Mouse (Mus musculus): ENCODE results near the gene Ctnnd1. TPM values are rescaled to one million over a fixed set of nuclear protein-coding genes. Genes with fewer than 3 reads are reported as not detected.

Gene Ctnnd1
- polyA plus RNA-seq, 1 experiment from 2014 or later = 38.7 TPM

DNA sequence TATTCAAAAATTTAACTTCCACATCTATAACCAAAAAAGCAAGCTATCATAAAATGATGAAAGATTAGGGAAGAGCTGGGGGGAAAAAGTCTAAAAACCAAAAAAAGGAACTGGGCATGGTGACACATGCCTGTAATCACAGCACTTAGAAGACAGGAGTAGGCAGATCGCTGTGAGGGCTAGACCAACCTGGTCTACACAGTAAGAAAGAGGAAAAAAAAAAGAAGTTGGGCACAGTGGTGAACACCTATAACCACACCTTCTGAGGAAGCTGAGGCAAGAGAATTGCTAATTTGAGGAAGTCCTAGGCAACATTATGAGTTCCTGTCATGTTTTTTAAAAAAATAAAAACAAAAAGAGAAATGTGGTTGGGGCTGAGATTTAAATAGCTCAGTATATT lies 5.3 kb upstream of the Ctnnd1 start:
- DNase-seq (ENCODE audit: low spot score) = no peak

DNA sequence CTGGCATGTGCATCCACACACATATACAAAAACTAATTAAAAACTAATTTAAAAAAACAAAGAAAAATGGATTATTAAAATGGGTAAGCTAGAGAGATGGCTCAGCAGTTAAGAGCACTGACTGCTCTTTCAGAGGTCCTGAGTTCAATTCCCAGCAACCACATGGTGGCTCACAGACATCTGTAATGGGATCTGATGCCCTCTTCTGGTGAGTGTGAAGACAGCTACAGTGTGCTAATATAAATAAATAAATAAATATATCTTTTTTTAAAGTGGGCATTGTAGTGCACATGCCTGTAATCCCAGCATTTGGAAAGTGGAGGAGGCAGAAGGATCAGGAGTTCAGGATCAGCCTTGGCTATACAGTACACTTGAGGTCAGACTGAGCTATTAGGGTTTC lies 2.8 kb upstream of the Ctnnd1 start:
- no peaks in the 10 kb centered on the region for H3K36me3 ChIP-seq (ENCODE audit: control insufficient read depth, insufficient read depth, low read length)
- H3K4me2 ChIP-seq (ENCODE audit: low read depth, severe bottlenecking) = no peak overlapping the region
- no peaks in the 10 kb centered on the region for H3K27me3 ChIP-seq (ENCODE audit: control insufficient read depth, insufficient read depth, low read length)
- DNase-seq (ENCODE audit: low spot score) (no peak), ATAC-seq (ENCODE audit: insufficient number of reproducible peaks, low FRiP score, low TSS enrichment, low read depth) (no peak)
- H3K4me3 ChIP-seq (ENCODE audit: low read depth, low read length) = no peak overlapping the region
- no peak overlapping the region for H3K27ac ChIP-seq (replicated peaks; ENCODE audit: low read depth, low read length)
- H3K9me3 ChIP-seq (ENCODE audit: control insufficient read depth, low read length) = no peaks in the 10 kb centered on the region
- no peak overlapping the region for H3K9ac ChIP-seq (ENCODE audit: low read length)
- H3K4me1 ChIP-seq (ENCODE audit: control insufficient read depth, insufficient read depth, low read length) = no peaks in the 10 kb centered on the region

More for the DNA sequence above, 5.3 kb upstream of the Ctnnd1 start:
- no peaks in the 10 kb centered on the region for H3K4me1 ChIP-seq (ENCODE audit: control insufficient read depth, insufficient read depth, low read length)
- WGBS = 81% methylated on average over 1 of the region's 1 CpGs
- no peaks in the 10 kb centered on the region for H3K9me3 ChIP-seq (ENCODE audit: control insufficient read depth, low read length)
- no peak overlapping the region for H3K9ac ChIP-seq (ENCODE audit: low read length)
- no peak overlapping the region for H3K27ac ChIP-seq (replicated peaks; ENCODE audit: low read depth, low read length)
- no peak for ATAC-seq (ENCODE audit: insufficient number of reproducible peaks, low FRiP score, low TSS enrichment, low read depth)
- H3K36me3 ChIP-seq (ENCODE audit: control insufficient read depth, insufficient read depth, low read length) = no peaks in the 10 kb centered on the region
- no peaks in the 10 kb centered on the region for H3K27me3 ChIP-seq (ENCODE audit: control insufficient read depth, insufficient read depth, low read length)
- H3K4me3 ChIP-seq (ENCODE audit: low read depth, low read length) = no peak overlapping the region
- no peak overlapping the region for H3K4me2 ChIP-seq (ENCODE audit: low read depth, severe bottlenecking)

DNA sequence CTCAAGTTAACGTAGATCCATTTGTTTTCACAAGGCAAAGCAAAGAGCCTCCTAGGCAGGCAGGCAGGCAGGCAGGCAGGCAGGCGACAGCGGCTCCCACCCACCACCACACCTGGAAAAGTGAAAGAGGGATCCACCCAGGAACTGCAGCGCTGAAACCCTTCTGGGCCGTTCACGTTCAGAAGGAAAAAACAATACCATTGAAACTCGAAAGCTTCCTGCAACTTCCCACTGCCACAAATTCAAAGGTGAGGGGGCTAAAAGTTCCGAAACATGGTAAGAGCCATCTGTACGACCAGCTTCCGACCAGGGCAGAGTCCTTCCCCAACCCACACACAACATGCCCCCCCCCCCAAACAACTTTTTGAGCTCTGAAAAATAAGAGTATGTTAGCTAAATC lies 891 bp downstream of the Ctnnd1 start:
- DNase-seq (ENCODE audit: low spot score) (peak; percentile 51), ATAC-seq (ENCODE audit: insufficient number of reproducible peaks, low FRiP score, low TSS enrichment, low read depth) (no peak)
- Histone ChIP-seq H3K27me3 (ENCODE audit: control insufficient read depth, insufficient read depth, low read length) (no peaks in the 10 kb centered on the region), H3K36me3 (ENCODE audit: control insufficient read depth, insufficient read depth, low read length) (no peaks in the 10 kb centered on the region), H3K4me3 (ENCODE audit: low read depth, low read length) (peak overlapping the region; percentile 67), H3K9me3 (ENCODE audit: control insufficient read depth, low read length) (no peaks in the 10 kb centered on the region), H3K27ac (replicated peaks; ENCODE audit: low read depth, low read length) (no peak overlapping the region), H3K9ac (ENCODE audit: low read length) (peak overlapping the region; percentile 61), H3K4me2 (ENCODE audit: low read depth, severe bottlenecking) (peak overlapping the region; percentile 39), H3K4me1 (ENCODE audit: control insufficient read depth, insufficient read depth, low read length) (no peaks in the 10 kb centered on the region)
- under 1% methylated on average over 10 of the region's 10 CpGs for whole genome bisulfite sequencing

DNA sequence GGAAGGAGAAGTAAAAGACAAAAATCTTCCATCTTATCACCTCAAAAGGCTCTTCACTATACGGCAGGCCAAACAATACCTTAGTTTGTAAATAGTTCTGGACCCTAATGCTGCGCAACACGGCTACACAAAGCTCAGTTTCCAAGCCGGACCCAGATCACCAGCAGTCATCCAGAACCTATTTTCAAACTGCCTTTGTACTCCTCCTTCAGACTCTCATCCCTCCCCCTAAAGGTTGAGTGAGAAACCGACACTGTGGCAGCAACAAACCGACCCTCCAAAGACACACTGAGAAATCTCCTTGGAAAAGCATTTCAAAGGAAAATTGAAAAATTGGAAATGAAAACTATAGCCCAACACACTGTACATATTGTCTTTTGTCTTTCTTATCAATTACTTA lies 2.2 kb downstream of the Ctnnd1 start:
- ATAC-seq (ENCODE audit: insufficient number of reproducible peaks, low FRiP score, low TSS enrichment, low read depth) = no peak
- H3K9ac ChIP-seq (ENCODE audit: low read length) = no peak overlapping the region

DNA sequence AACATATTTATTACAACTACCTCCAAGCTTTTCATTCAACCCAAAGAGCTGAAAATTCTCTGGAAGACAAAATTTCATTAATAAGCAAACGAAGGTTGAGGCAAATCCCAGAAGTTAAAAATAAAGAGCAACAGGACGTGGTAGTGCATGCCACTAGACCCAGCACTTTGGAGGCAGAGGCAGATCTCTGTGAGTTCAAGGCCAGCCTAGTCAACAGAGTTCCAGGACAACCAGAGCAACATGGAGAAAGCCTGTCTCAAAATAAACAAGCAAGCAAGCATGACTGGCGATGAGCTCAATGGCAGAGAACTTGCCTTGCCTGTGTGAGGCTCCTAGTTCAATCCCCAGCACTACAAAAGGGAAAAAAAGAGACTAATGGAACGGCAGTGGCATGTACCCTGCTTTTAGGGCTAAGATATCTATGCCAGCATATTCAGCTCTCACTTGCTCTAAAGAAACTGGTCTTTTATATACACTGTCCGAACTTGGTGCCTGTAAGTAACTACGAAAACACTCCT lies 3.5 kb downstream of the Ctnnd1 start:
- Histone ChIP-seq H3K36me3 (ENCODE audit: control insufficient read depth, insufficient read depth, low read length) (no peaks in the 10 kb centered on the region), H3K27ac (replicated peaks; ENCODE audit: low read depth, low read length) (no peak overlapping the region), H3K9ac (ENCODE audit: low read length) (no peak overlapping the region), H3K4me1 (ENCODE audit: control insufficient read depth, insufficient read depth, low read length) (no peaks in the 10 kb centered on the region), H3K9me3 (ENCODE audit: control insufficient read depth, low read length) (no peaks in the 10 kb centered on the region), H3K27me3 (ENCODE audit: control insufficient read depth, insufficient read depth, low read length) (no peaks in the 10 kb centered on the region), H3K4me2 (ENCODE audit: low read depth, severe bottlenecking) (no peak overlapping the region), H3K4me3 (ENCODE audit: low read depth, low read length) (no peak overlapping the region)
- WGBS = 95% methylated on average over 6 of the region's 6 CpGs
- ATAC-seq (ENCODE audit: insufficient number of reproducible peaks, low FRiP score, low TSS enrichment, low read depth) (no peak), DNase-seq (ENCODE audit: low spot score) (no peak)

More for the DNA sequence above, 2.2 kb downstream of the Ctnnd1 start:
- Histone ChIP-seq H3K4me2 (ENCODE audit: low read depth, severe bottlenecking) (peak overlapping the region; percentile 34), H3K4me3 (ENCODE audit: low read depth, low read length) (no peak overlapping the region), H3K27ac (replicated peaks; ENCODE audit: low read depth, low read length) (no peak overlapping the region), H3K9me3 (ENCODE audit: control insufficient read depth, low read length) (no peaks in the 10 kb centered on the region), H3K4me1 (ENCODE audit: control insufficient read depth, insufficient read depth, low read length) (no peaks in the 10 kb centered on the region), H3K36me3 (ENCODE audit: control insufficient read depth, insufficient read depth, low read length) (no peaks in the 10 kb centered on the region), H3K27me3 (ENCODE audit: control insufficient read depth, insufficient read depth, low read length) (no peaks in the 10 kb centered on the region)
- DNase-seq (ENCODE audit: low spot score) = no peak
- WGBS = 54% methylated on average over 6 of the region's 6 CpGs

DNA sequence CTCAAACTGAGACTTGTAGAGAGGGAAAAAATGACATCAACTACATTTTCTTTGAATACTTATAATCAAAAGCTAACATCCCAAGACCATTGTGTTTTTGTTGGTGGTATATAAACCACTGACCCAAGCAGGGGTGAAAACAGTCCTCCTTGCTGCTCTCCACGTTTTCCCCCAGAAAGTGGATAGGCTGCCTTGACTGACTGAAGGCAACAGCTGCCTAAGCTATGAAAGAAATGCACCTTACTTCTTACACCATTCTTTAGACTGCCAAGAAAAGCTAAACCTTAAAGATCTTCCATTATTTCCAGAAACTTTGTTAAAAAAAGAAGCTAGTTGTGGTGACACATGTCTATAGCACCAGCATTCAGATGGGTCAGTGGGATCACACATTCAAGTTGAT lies 4.4 kb downstream of the Ctnnd1 start:
- H3K4me1 ChIP-seq (ENCODE audit: control insufficient read depth, insufficient read depth, low read length) = no peaks in the 10 kb centered on the region
- no peak for DNase-seq (ENCODE audit: low spot score)
- no peak overlapping the region for H3K4me2 ChIP-seq (ENCODE audit: low read depth, severe bottlenecking)
- 76% methylated on average over 1 of the region's 1 CpGs for WGBS
- no peak overlapping the region for H3K27ac ChIP-seq (replicated peaks; ENCODE audit: low read depth, low read length)
- H3K4me3 ChIP-seq (ENCODE audit: low read depth, low read length) = no peak overlapping the region
- ATAC-seq (ENCODE audit: insufficient number of reproducible peaks, low FRiP score, low TSS enrichment, low read depth) = no peak
- H3K9me3 ChIP-seq (ENCODE audit: control insufficient read depth, low read length) = no peaks in the 10 kb centered on the region
- H3K27me3 ChIP-seq (ENCODE audit: control insufficient read depth, insufficient read depth, low read length) = no peaks in the 10 kb centered on the region
- H3K36me3 ChIP-seq (ENCODE audit: control insufficient read depth, insufficient read depth, low read length) = no peaks in the 10 kb centered on the region
- no peak overlapping the region for H3K9ac ChIP-seq (ENCODE audit: low read length)

DNA sequence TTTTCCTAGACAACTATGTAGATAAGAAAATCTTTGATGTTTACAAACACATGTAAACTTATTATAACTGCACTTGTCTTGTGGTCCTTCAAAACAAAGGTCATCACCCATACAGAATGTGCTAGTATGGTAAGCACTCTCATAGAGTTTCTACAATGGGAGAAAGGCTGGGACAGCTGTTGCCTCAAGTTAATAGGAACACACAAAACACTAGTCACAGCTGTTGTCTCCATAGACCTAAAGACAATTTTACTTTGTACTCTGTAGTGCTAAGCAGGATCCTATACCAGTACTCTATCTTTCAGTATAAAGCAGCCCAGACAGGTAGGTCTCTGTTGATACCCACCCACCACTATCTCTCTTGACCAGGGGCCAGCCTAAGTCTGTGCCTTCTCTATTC lies 9.7 kb downstream of the Ctnnd1 start:
- peaks cover 13% of the 10 kb centered on the region for H3K4me1 ChIP-seq (ENCODE audit: control insufficient read depth, insufficient read depth, low read length)
- no peak overlapping the region for H3K27ac ChIP-seq (replicated peaks; ENCODE audit: low read depth, low read length)
- H3K9ac ChIP-seq (ENCODE audit: low read length) = no peak overlapping the region
- H3K4me3 ChIP-seq (ENCODE audit: low read depth, low read length) = no peak overlapping the region
- DNase-seq (ENCODE audit: low spot score) = no peak
- no peaks in the 10 kb centered on the region for H3K36me3 ChIP-seq (ENCODE audit: control insufficient read depth, insufficient read depth, low read length)
- H3K4me2 ChIP-seq (ENCODE audit: low read depth, severe bottlenecking) = no peak overlapping the region
- no peaks in the 10 kb centered on the region for H3K9me3 ChIP-seq (ENCODE audit: control insufficient read depth, low read length)
- ATAC-seq (ENCODE audit: insufficient number of reproducible peaks, low FRiP score, low TSS enrichment, low read depth) = no peak
- H3K27me3 ChIP-seq (ENCODE audit: control insufficient read depth, insufficient read depth, low read length) = no peaks in the 10 kb centered on the region

DNA sequence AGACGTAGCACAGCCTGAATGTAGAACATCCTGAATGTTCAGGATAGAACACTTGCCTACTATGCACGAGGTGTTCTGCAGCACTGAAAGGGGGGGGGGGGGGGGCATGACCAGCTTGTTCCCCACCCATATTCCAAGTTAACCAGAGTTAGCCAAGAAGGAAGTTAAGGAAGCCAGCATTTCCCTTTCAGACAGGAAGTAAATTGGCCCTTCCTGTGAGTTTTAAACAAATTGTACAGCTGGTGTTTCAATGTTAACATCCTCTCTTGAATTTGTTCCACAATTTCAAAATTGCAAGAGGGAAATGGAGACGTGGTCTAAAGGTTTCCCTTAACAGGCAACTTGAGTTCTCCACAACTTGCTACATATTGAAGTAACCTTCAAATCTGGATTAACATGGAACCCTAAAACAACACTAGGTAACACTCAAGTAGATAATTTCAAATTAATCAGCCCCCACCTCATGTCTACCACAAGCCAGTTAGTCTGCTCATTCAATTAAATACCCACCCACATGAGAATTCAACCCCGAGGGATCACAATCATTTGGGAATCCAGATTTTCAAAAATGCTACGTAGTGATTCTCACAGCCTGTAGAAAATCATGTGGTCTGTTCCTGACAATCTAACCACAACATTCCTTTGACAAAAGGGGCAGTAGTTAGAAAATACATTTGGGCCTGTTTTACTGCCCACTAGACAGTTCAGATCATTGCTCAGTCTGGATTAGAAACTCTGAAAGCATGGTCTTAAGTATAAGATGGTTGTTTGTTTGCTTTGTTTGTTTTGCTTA lies 11.9 kb downstream of the Ctnnd1 start:
- H3K4me2 ChIP-seq (ENCODE audit: low read depth, severe bottlenecking) = no peak overlapping the region
- ATAC-seq (ENCODE audit: insufficient number of reproducible peaks, low FRiP score, low TSS enrichment, low read depth) = no peak
- no peak for DNase-seq (ENCODE audit: low spot score)
- 69% methylated on average over 5 of the region's 5 CpGs for WGBS
- H3K4me3 ChIP-seq (ENCODE audit: low read depth, low read length) = no peak overlapping the region
- no peak overlapping the region for H3K27ac ChIP-seq (replicated peaks; ENCODE audit: low read depth, low read length)
- no peaks in the 10 kb centered on the region for H3K36me3 ChIP-seq (ENCODE audit: control insufficient read depth, insufficient read depth, low read length)
- no peaks in the 10 kb centered on the region for H3K27me3 ChIP-seq (ENCODE audit: control insufficient read depth, insufficient read depth, low read length)
- H3K9ac ChIP-seq (ENCODE audit: low read length) = no peak overlapping the region
- peaks cover 16% of the 10 kb centered on the region for H3K4me1 ChIP-seq (ENCODE audit: control insufficient read depth, insufficient read depth, low read length)
- H3K9me3 ChIP-seq (ENCODE audit: control insufficient read depth, low read length) = no peaks in the 10 kb centered on the region
